Mouse (Mus musculus): ENCODE results near the gene Ncoa5.

The Ncoa5 gene

DNA sequence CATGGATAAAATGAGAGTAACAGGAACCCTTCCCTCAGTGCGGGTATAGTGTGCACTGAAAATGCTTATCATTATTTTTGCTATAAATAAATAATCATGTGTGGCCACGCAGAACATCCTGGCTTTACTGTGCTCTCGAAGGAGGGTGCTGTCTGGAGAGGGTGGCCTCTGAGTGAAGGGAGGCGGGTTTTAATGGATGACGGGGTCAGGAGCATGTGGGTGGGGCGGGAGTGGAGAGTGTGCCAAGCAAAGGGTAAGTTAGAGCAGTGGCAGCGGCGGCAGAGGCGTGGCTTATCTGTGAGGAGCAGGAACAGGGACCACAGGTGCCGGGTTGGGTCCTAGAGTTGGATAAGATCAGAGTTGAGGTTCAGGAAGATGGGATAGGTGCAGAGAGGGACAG lies 42.9 kb downstream of the Ncoa5 start:
- DNase-seq: no peak

GRCm38 (mm10) chr2:164991111-164991510 lies 43.6 kb downstream of the Ncoa5 start:
- no peak for DNase-seq

DNA sequence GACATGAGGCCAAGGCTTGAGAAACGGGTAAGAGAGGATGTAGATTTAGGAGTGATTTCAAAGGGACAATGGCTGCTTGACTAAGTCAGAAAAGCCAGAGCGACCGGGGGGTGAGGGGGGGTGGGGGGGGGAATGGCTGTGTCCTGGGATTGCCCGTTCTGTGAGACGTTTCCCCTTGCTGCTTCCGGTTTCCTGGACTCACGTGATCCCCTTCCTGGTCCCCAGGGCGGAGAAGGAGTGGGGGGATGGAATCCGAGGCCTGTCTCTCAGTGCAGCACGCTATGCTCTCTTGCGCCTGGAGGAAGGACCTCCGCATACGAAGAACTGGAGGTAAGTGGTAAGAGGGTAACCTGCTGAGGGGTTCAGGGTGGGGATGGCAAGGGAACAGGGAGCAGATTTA lies 45.9 kb downstream of the Ncoa5 start:
- DNase-seq: no peak

- DNase-seq: no peak
These were observed 48.2 kb downstream of the Ncoa5 start for GRCm38 (mm10) chr2:164986371-164987027.

DNA sequence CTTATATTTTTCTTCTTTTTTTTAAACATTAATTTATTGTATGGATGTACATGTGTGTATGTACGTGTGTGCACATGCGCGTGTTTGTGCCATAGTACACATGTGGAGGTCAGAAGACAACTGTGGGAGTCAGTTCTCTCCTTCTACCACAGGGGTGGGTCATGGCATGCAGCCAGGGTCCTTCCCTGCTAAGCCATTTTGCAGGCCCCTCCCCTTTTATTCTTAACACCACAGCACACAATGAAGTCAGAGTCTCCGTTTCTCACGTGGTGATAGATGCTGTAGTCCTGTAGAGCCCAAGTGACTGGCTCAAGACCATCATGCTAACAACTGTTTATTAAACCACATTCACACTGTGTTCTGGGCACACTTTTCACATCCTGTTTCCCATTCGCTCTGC lies 48.7 kb downstream of the Ncoa5 start:
- DNase-seq: no peak

GRCm38 (mm10) chr2:164979749-164980148 lies 54.9 kb downstream of the Ncoa5 start:
- no peak for DNase-seq

DNA sequence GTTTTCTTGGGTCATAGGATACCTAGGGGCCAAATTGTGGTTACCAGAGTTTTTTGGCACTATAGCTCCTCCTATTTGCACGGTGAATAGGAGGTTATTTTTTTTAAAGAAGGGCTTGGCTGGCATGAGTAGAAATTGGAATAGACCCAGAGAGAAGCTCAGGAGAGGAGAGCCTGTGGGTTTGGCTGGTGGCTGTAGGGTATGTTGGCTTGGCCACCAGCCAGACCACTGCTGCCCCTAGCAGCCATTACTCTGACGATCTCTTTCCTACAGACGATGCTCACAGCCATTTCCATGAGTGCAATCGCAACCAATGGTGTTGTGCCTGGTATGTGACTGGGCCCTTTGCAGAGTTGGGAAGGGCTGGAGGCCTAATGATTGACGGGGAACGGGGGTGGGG lies 59.1 kb downstream of the Ncoa5 start:
- no peak for DNase-seq

GRCm38 (mm10) chr2:164972646-164973045 lies 62.0 kb downstream of the Ncoa5 start:
- no peak for DNase-seq

- DNase-seq: peak; percentile 78
These were observed 64.0 kb downstream of the Ncoa5 start for GRCm38 (mm10) chr2:164970631-164971196.

GRCm38 (mm10) chr2:164969348-164969781 lies 65.3 kb downstream of the Ncoa5 start:
- DNase-seq: no peak

- DNase-seq: peak; percentile 57
These were observed 66.2 kb downstream of the Ncoa5 start for GRCm38 (mm10) chr2:164968451-164968851.

DNA sequence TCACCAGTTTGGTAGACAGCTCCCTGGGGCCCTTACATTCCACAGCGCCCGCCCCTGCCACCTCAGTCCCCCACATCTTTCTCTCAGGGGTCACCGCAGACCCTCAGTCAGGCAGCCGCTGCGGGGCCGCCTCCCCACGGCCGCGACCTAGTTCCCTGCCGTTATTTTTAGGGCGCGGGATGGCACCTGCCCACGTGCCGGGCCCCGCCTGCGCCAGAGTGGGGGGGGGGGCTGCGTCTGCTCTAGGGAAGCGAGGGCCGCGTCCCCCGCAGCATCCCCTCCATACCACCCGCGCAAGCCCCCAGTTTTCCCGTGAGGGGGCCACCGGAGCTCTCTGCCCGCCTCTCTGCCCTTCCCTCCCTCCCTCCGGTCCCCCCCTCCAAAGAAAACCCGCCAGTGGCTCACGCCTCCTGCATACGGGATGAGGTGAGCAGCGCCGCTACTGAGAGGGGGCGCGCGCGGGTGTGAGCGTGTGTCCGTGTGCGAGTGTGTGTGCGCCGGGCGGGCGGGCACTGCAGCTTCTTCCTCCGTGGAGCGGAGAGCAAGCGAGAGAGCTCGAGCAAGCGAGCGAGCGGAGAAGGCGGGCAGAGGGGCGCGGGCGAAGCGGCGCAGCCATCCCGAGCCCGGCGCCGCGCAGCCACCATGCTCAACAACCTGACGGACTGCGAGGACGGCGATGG lies 66.8 kb downstream of the Ncoa5 start:
- peak; percentile 89 for DNase-seq

DNA sequence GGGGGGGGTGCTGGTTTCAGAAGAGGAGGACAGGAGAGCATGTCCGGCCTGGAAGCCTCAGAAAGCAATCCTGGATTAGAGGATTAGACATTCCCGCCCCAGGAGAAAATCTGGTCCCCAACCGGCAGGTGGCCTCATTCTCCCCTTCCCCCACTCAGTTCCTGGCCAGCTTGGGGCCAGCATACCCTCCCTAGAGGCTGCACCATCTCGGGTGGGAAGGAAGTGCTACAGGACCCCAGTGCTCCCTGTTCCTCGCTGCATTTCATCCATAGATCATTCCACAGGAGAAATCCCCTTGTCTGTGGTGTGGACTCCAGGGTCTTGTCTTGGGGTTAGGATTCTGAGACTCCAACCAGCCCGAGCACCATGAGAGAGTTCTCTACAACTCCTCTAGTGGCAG lies 67.5 kb downstream of the Ncoa5 start:
- DNase-seq: no peak

- DNase-seq: no peak
These were observed 68.3 kb downstream of the Ncoa5 start for GRCm38 (mm10) chr2:164966381-164966780.

DNA sequence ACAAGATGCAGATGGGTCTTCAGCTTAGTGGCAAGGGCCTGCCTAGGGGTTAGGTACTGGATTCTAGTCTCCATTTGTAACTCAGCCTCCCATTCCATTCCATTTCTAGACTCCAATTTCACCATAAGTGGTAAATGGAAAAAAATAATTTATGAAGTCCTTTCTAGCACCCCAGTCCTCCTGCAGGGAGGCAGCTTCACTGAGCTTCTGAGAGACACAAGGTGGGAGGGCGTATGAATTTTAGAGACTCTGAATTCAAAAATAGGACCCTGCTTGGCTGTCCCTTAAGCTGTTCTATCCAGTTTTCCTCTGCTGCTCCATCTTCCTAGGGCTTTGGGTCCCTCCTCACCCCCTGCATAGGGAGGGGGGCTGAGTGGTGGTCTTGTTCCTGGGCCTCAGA lies 69.7 kb downstream of the Ncoa5 start:
- DNase-seq: no peak

DNA sequence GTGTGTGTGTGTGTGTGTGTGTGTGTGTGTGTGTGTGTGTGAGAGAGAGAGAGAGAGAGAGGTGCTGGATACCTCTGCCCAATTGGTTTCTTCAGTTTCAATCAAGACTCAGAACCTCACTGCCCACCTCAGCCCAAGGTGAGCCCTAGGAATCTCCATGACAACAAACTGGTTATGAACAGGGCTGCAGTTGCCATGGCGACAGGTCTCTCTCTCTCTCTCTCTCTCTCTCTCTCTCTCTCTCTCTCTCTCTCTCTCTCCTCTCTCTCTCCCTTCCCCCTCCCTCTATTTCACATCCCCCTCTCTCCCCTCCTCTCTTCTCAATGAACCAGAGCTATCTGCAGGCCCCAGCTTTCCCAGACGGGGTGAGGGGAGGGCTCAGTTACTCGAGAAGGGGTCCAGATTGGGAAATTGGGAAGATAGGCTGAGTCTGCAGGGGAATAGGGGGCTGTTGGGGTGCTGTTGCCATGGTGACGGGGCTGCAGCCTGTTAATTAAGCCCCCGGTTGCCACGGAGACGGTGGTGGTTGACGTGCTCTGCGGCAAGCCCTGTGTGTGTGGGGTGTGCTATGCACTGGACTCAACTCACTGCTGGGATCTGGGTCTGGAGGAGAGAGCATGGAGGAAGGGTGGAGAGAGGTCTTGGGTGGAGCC lies 70.3 kb downstream of the Ncoa5 start:
- no peak for DNase-seq

GRCm38 (mm10) chr2:164962183-164962580 lies 72.5 kb downstream of the Ncoa5 start:
- no peak for DNase-seq

GRCm38 (mm10) chr2:164961506-164962182 lies 73.0 kb downstream of the Ncoa5 start:
- DNase-seq: peak; percentile 77

- DNase-seq: peak; percentile 73
These were observed 73.8 kb downstream of the Ncoa5 start, which contains the start of gene Slc12a5 for GRCm38 (mm10) chr2:164960716-164961441. TSS of gene Slc12a5 (plus strand) at chr2:164960802.

DNA sequence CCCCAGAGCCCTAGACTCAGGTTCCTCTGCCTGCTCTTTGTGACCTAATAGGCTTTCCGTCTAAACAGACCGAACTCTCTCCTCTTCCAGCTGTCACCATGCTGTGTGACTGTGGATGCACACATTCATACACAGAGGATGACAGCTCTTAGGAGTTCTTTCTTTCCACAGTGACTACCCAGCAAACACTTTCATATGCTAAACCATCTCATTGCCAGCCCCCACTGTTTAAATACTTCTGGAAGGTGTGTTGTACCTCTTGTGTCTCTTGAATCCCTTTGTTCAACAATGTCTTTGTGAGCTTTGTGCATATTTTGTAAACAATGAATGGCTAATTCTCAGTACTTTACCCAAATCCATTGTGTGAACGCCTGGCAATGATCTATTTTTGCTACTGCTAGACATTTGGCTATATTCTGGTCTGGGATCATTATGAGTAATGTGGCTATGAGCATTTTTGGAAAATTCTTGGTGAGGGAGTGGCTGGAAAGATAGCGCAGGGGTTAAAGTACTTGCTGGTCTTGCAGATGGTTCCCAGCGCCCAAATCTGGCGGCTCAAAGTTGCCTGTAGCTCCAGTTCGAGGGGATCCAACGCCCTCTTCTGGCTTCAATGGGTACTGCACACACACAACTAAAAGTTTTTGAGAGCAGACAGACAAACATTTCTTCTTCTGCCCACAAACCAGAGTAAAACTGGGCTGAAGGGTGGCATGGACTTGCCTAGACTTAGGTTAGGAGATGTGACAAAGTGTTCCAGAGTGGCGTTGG lies 76.9 kb downstream of the Ncoa5 start:
- DNase-seq: no peak

DNA sequence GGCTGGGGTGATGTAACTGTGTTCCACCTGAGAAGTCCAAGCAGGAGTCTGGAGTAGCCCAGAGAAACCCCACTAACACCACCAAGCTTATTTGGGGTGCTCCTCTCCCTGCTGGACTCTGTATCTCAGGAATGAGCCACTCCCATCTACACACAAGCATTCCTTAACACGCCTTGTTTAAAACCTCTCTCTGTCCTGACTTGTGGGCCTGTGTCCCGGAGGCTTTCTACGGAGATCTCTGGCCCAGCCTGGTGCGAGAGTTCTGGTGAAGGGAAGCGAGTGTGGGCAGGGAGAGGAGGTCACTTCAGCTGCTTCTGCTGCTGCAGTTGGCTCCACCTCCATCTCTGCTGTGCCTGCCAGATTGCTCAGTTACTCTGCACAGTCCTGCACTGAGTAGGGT lies 78.5 kb downstream of the Ncoa5 start:
- no peak for DNase-seq

DNA sequence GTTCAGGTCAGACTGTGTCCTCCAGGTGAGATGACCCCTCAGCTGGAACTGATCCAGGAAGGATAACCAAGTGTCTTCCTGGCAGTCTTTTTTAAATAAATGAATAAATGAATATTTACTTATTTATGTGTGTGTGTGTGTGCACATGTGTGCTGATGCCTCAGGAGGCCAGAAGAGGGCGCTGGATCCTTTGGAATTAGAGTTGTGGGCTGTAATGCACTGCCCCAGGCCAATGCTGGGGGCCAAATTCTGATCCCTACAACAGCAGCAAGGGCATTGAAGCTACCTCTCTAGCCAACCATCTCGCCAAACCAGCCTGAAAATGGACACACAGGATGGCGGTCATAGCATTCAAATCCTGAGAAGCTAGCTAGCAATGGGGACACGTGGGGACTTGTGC lies 78.9 kb downstream of the Ncoa5 start:
- DNase-seq: no peak

Measured in right cerebral cortex, adult 18-20 months (tissue).